Mouse (Mus musculus): ENCODE data around the gene Svep1. TPM values are rescaled to one million over a fixed set of nuclear protein-coding genes. Genes with fewer than 3 reads are reported as not detected.

Gene Svep1
- polyA plus RNA-seq, 1 experiment from 2014 or later, result 0.51 TPM

DNA sequence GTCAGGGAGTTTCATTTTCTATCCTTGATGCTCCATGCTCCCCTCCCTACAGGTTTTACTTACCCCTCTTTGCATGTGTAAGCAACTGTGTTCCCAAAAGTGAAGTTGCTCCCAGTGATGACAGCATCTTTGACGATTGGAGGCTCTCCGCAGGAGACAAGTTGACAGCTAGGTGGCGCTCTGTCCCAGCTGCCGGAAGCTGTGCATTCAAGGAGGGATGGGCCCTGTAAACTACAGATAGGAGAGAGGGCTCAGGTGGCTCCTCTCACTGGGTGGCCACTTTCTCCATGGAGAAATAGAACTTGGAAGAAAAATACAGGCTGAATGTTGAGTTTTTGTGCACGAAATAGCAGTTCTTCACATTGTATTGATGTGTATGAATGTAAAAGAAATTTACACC, 124.1 kb downstream of the Svep1 start:
- Histone ChIP-seq H3K4me1 (ENCODE audit: control insufficient read depth, insufficient read depth, low read length) (no peaks in the 10 kb centered on the region), H3K4me2 (ENCODE audit: low read depth, low read length) (no peak overlapping the region), H3K27ac (ENCODE audit: low read depth, low read length) (no peak overlapping the region), H3K4me3 (ENCODE audit: low read depth, low read length) (no peak overlapping the region), H3K9me3 (ENCODE audit: control insufficient read depth, low read length) (no peaks in the 10 kb centered on the region), H3K9ac (replicated peaks; ENCODE audit: low read depth, low read length) (no peak overlapping the region), H3K36me3 (ENCODE audit: control insufficient read depth, insufficient read depth, low read length) (no peaks in the 10 kb centered on the region), H3K27me3 (ENCODE audit: control insufficient read depth, insufficient read depth, low read length) (no peaks in the 10 kb centered on the region)
- peak; percentile 73; the same call in 1 of the 2 replicates for ATAC-seq (ENCODE audit: low read depth)
- WGBS, result 12% methylated on average over 5 of the region's 5 CpGs

GRCm38 (mm10) chr4:58079631-58080030, 127.0 kb downstream of the Svep1 start:
- peak overlapping the region; percentile 38 for H3K4me2 ChIP-seq (ENCODE audit: low read depth, low read length)
- no peaks in the 10 kb centered on the region for H3K9me3 ChIP-seq (ENCODE audit: control insufficient read depth, low read length)
- no peak overlapping the region for H3K9ac ChIP-seq (replicated peaks; ENCODE audit: low read depth, low read length)
- H3K36me3 ChIP-seq (ENCODE audit: control insufficient read depth, insufficient read depth, low read length), result no peaks in the 10 kb centered on the region
- 17% methylated on average over 10 of the region's 10 CpGs for WGBS
- H3K4me1 ChIP-seq (ENCODE audit: control insufficient read depth, insufficient read depth, low read length), result no peaks in the 10 kb centered on the region
- no peaks in the 10 kb centered on the region for H3K27me3 ChIP-seq (ENCODE audit: control insufficient read depth, insufficient read depth, low read length)
- H3K4me3 ChIP-seq (ENCODE audit: low read depth, low read length), result peak overlapping the region; percentile 12
- peak; percentile 52; the same call in 1 of the 2 replicates for ATAC-seq (ENCODE audit: low read depth)
- H3K27ac ChIP-seq (ENCODE audit: low read depth, low read length), result no peak overlapping the region

DNA sequence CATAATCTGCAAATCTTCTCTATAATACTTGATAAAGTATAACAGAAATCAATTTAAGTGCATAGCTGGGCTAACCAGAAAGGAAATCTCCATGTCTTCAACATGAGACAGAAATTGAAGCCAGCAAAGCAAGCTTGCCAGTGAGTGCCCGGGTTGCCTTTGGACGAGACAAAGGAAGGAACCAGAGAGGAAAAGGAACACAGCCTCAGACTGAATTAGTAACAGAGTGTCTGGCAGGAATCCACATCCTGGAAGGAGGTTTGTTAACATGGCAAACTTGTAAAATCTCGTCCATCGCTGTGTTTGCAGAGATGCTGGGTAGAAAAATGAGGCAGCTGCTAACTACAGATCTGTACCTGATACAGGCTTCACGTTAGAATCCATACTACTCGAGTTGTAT, 128.7 kb downstream of the Svep1 start:
- WGBS, result 71% methylated on average over 6 of the region's 6 CpGs
- H3K4me2 ChIP-seq (ENCODE audit: low read depth, low read length), result no peak overlapping the region
- ATAC-seq (ENCODE audit: low read depth), result no peak
- no peaks in the 10 kb centered on the region for H3K27me3 ChIP-seq (ENCODE audit: control insufficient read depth, insufficient read depth, low read length)
- no peak overlapping the region for H3K4me3 ChIP-seq (ENCODE audit: low read depth, low read length)
- H3K9me3 ChIP-seq (ENCODE audit: control insufficient read depth, low read length), result no peaks in the 10 kb centered on the region
- H3K9ac ChIP-seq (replicated peaks; ENCODE audit: low read depth, low read length), result no peak overlapping the region
- H3K27ac ChIP-seq (ENCODE audit: low read depth, low read length), result no peak overlapping the region
- H3K4me1 ChIP-seq (ENCODE audit: control insufficient read depth, insufficient read depth, low read length), result no peaks in the 10 kb centered on the region
- H3K36me3 ChIP-seq (ENCODE audit: control insufficient read depth, insufficient read depth, low read length), result no peaks in the 10 kb centered on the region

GRCm38 (mm10) chr4:58077536-58077935, 129.1 kb downstream of the Svep1 start:
- H3K4me3 ChIP-seq (ENCODE audit: low read depth, low read length), result no peak overlapping the region
- H3K36me3 ChIP-seq (ENCODE audit: control insufficient read depth, insufficient read depth, low read length), result no peaks in the 10 kb centered on the region
- no peaks in the 10 kb centered on the region for H3K27me3 ChIP-seq (ENCODE audit: control insufficient read depth, insufficient read depth, low read length)
- no peak for ATAC-seq (ENCODE audit: low read depth)
- WGBS, result 97% methylated on average over 4 of the region's 4 CpGs
- no peak overlapping the region for H3K9ac ChIP-seq (replicated peaks; ENCODE audit: low read depth, low read length)
- no peak overlapping the region for H3K27ac ChIP-seq (ENCODE audit: low read depth, low read length)
- H3K4me2 ChIP-seq (ENCODE audit: low read depth, low read length), result no peak overlapping the region
- H3K9me3 ChIP-seq (ENCODE audit: control insufficient read depth, low read length), result no peaks in the 10 kb centered on the region
- H3K4me1 ChIP-seq (ENCODE audit: control insufficient read depth, insufficient read depth, low read length), result no peaks in the 10 kb centered on the region

DNA sequence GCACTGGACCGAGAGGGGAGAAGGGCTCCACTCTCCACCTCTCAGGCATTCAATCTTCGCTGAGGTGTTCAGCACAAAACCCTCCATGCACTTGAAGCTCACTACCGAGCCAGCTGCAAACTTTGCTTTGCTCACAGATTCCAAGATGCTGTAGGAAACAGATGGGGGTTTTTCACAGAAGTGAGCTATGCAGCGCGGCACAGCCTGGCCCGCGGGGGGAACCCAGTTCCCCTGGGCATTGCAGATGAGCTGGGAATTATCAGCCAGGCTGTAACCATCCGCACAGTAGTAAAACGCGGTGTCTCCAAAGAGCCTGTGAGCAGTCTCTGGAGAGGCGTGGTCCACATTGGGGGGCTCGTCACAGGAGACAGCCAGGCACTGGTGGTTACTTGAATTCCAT, 133.8 kb downstream of the Svep1 start:
- H3K9me3 ChIP-seq (ENCODE audit: control insufficient read depth, low read length), result no peaks in the 10 kb centered on the region
- peak; percentile 31; the same call in 1 of the 2 replicates for ATAC-seq (ENCODE audit: low read depth)
- H3K27ac ChIP-seq (ENCODE audit: low read depth, low read length), result no peak overlapping the region
- WGBS, result 70% methylated on average over 12 of the region's 12 CpGs
- H3K4me1 ChIP-seq (ENCODE audit: control insufficient read depth, insufficient read depth, low read length), result no peaks in the 10 kb centered on the region
- H3K4me3 ChIP-seq (ENCODE audit: low read depth, low read length), result no peak overlapping the region
- no peak overlapping the region for H3K4me2 ChIP-seq (ENCODE audit: low read depth, low read length)
- H3K36me3 ChIP-seq (ENCODE audit: control insufficient read depth, insufficient read depth, low read length), result no peaks in the 10 kb centered on the region
- no peak overlapping the region for H3K9ac ChIP-seq (replicated peaks; ENCODE audit: low read depth, low read length)
- no peaks in the 10 kb centered on the region for H3K27me3 ChIP-seq (ENCODE audit: control insufficient read depth, insufficient read depth, low read length)

GRCm38 (mm10) chr4:58068886-58069285, 137.8 kb downstream of the Svep1 start:
- Histone ChIP-seq H3K27ac (ENCODE audit: low read depth, low read length) (no peak overlapping the region), H3K4me3 (ENCODE audit: low read depth, low read length) (no peak overlapping the region), H3K27me3 (ENCODE audit: control insufficient read depth, insufficient read depth, low read length) (no peaks in the 10 kb centered on the region), H3K9ac (replicated peaks; ENCODE audit: low read depth, low read length) (no peak overlapping the region), H3K36me3 (ENCODE audit: control insufficient read depth, insufficient read depth, low read length) (no peaks in the 10 kb centered on the region), H3K4me1 (ENCODE audit: control insufficient read depth, insufficient read depth, low read length) (no peaks in the 10 kb centered on the region), H3K9me3 (ENCODE audit: control insufficient read depth, low read length) (no peaks in the 10 kb centered on the region), H3K4me2 (ENCODE audit: low read depth, low read length) (no peak overlapping the region)
- ATAC-seq (ENCODE audit: low read depth), result no peak
- WGBS, result 96% methylated on average over 5 of the region's 5 CpGs

- ATAC-seq (ENCODE audit: low read depth), result no peak
- 76% methylated on average over 2 of the region's 2 CpGs for WGBS
- no peak overlapping the region for H3K4me2 ChIP-seq (ENCODE audit: low read depth, low read length)
- no peak overlapping the region for H3K27ac ChIP-seq (ENCODE audit: low read depth, low read length)
- H3K36me3 ChIP-seq (ENCODE audit: control insufficient read depth, insufficient read depth, low read length), result no peaks in the 10 kb centered on the region
- no peak overlapping the region for H3K4me3 ChIP-seq (ENCODE audit: low read depth, low read length)
- no peaks in the 10 kb centered on the region for H3K4me1 ChIP-seq (ENCODE audit: control insufficient read depth, insufficient read depth, low read length)
- no peak overlapping the region for H3K9ac ChIP-seq (replicated peaks; ENCODE audit: low read depth, low read length)
- no peaks in the 10 kb centered on the region for H3K27me3 ChIP-seq (ENCODE audit: control insufficient read depth, insufficient read depth, low read length)
- no peaks in the 10 kb centered on the region for H3K9me3 ChIP-seq (ENCODE audit: control insufficient read depth, low read length)
Observed at GRCm38 (mm10) chr4:58064721-58065120, 141.9 kb downstream of the Svep1 start.

GRCm38 (mm10) chr4:58062933-58063332, 143.7 kb downstream of the Svep1 start:
- no peak overlapping the region for H3K27ac ChIP-seq (ENCODE audit: low read depth, low read length)
- WGBS, result 96% methylated on average over 1 of the region's 1 CpGs

GRCm38 (mm10) chr4:58055653-58056052, 151.0 kb downstream of the Svep1 start:
- Histone ChIP-seq H3K27ac (ENCODE audit: low read depth, low read length) (no peak overlapping the region), H3K9me3 (ENCODE audit: control insufficient read depth, low read length) (no peaks in the 10 kb centered on the region), H3K4me3 (ENCODE audit: low read depth, low read length) (no peak overlapping the region), H3K36me3 (ENCODE audit: control insufficient read depth, insufficient read depth, low read length) (no peaks in the 10 kb centered on the region), H3K4me2 (ENCODE audit: low read depth, low read length) (no peak overlapping the region), H3K9ac (replicated peaks; ENCODE audit: low read depth, low read length) (no peak overlapping the region), H3K4me1 (ENCODE audit: control insufficient read depth, insufficient read depth, low read length) (no peaks in the 10 kb centered on the region), H3K27me3 (ENCODE audit: control insufficient read depth, insufficient read depth, low read length) (no peaks in the 10 kb centered on the region)
- no peak for ATAC-seq (ENCODE audit: low read depth)

More at GRCm38 (mm10) chr4:58062933-58063332, 143.7 kb downstream of the Svep1 start:
- no peaks in the 10 kb centered on the region for H3K9me3 ChIP-seq (ENCODE audit: control insufficient read depth, low read length)
- no peak overlapping the region for H3K4me2 ChIP-seq (ENCODE audit: low read depth, low read length)
- no peaks in the 10 kb centered on the region for H3K36me3 ChIP-seq (ENCODE audit: control insufficient read depth, insufficient read depth, low read length)
- no peaks in the 10 kb centered on the region for H3K27me3 ChIP-seq (ENCODE audit: control insufficient read depth, insufficient read depth, low read length)
- no peaks in the 10 kb centered on the region for H3K4me1 ChIP-seq (ENCODE audit: control insufficient read depth, insufficient read depth, low read length)
- no peak for ATAC-seq (ENCODE audit: low read depth)
- no peak overlapping the region for H3K9ac ChIP-seq (replicated peaks; ENCODE audit: low read depth, low read length)
- H3K4me3 ChIP-seq (ENCODE audit: low read depth, low read length), result no peak overlapping the region

GRCm38 (mm10) chr4:58054441-58054840, 152.2 kb downstream of the Svep1 start:
- Histone ChIP-seq H3K4me2 (ENCODE audit: low read depth, low read length) (no peak overlapping the region), H3K27me3 (ENCODE audit: control insufficient read depth, insufficient read depth, low read length) (no peaks in the 10 kb centered on the region), H3K9ac (replicated peaks; ENCODE audit: low read depth, low read length) (no peak overlapping the region), H3K27ac (ENCODE audit: low read depth, low read length) (no peak overlapping the region), H3K4me1 (ENCODE audit: control insufficient read depth, insufficient read depth, low read length) (no peaks in the 10 kb centered on the region), H3K36me3 (ENCODE audit: control insufficient read depth, insufficient read depth, low read length) (no peaks in the 10 kb centered on the region), H3K9me3 (ENCODE audit: control insufficient read depth, low read length) (no peaks in the 10 kb centered on the region), H3K4me3 (ENCODE audit: low read depth, low read length) (no peak overlapping the region)
- WGBS, result 73% methylated on average over 5 of the region's 5 CpGs
- no peak for ATAC-seq (ENCODE audit: low read depth)
